Comparison of ENCODE assay signal across 9 mouse cellular contexts in the genomic region with DNA sequence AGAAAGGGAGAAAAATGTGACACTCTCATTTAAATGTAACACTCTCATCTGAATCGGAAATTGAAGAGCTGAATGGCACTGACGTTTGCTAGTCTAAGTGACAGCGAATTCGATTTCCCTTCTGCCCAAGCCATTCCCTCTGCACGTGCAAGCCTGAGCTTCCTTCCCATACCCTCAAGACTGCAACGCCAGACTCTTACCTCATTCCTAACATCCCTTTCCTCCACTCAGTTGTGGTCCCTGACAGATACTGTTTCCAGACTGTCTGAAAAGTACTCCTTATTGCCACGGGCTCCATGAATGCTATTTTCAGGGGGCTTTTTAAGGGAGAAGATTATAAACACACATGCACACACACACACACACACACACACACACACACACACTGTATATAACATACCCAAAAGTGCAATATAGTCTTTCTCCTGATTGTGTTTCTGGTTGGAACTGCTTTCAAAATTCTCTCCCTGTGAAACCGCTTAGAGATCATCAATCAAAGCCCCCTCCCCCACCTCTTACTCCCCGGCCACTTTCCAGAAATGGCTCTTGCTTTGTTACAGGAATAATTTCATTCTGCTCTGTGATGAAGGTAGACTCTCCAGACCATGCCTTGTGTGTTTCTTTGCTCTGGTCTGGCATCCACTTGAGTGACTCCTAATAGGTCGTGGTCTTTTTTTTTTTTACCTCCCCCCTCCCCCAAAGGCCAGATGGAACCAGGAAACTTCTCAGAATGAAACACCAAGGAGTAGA. TPM values are rescaled to one million over a fixed set of nuclear protein-coding genes. Genes with fewer than 3 reads are reported as not detected.
DNase-seq lines count a peak whose midpoint lies in the region; ATAC-seq lines count a peak whose summit lies in the region.
"Had no signal": no experiment of that assay in that cellular context is flagged by ENCODE, and none has a peak within 500 bp of the region (broad histone marks: within the 10 kb centered on the region; RNA-seq: fewer than 3 reads in every experiment).

No protein-coding gene starts in this region.

- ATAC-seq in embryonic facial prominence, embryonic 14.5 days (ENCODE audit: low read depth), result peak; percentile 61
- ATAC-seq in midbrain, embryonic 12.5 days (ENCODE audit: low FRiP score, low read depth), result peak; percentile 17
- ATAC-seq in erythroblast, adult 5-6 weeks (replicated peaks; ENCODE audit: low FRiP score, poor library complexity, severe bottlenecking), result no peak

- no peaks in the 10 kb centered on the region for H3K27me3 ChIP-seq in heart, embryonic 10.5 days (ENCODE audit: insufficient read depth, poor library complexity, severe bottlenecking)
- H3K27me3 ChIP-seq in embryonic facial prominence, embryonic 14.5 days (replicated peaks; ENCODE audit: control insufficient read depth, insufficient read depth, low read length), result no peaks in the 10 kb centered on the region
- H3K27me3 ChIP-seq in limb, embryonic 10.5 days (ENCODE audit: low read depth, poor library complexity, severe bottlenecking), result no peaks in the 10 kb centered on the region
- no peaks in the 10 kb centered on the region for H3K27me3 ChIP-seq in midbrain, embryonic 12.5 days
- H3K27me3 ChIP-seq: CH12.LX had no signal

- H3K9ac ChIP-seq in embryonic facial prominence, embryonic 14.5 days (ENCODE audit: low read depth, low read length), result peak overlapping the region; percentile 81
- H3K9ac ChIP-seq in midbrain, embryonic 12.5 days (replicated peaks), result peak overlapping the region; percentile 66; the same call in 1 of the 2 replicates

- H3K36me3 ChIP-seq in heart, embryonic 10.5 days, result no peaks in the 10 kb centered on the region
- H3K36me3 ChIP-seq in embryonic facial prominence, embryonic 14.5 days (ENCODE audit: control insufficient read depth, insufficient read depth, low read length), result no peaks in the 10 kb centered on the region
- no peaks in the 10 kb centered on the region for H3K36me3 ChIP-seq in limb, embryonic 10.5 days
- no peaks in the 10 kb centered on the region for H3K36me3 ChIP-seq in midbrain, embryonic 12.5 days

- no peak for DNase-seq in heart, embryonic 10.5 days (ENCODE audit: low spot score)
- DNase-seq in heart, postnatal 25 days (ENCODE audit: low spot score), result no peak
- DNase-seq in embryonic facial prominence, embryonic 14.5 days (ENCODE audit: low spot score), result peak; percentile 85
- DNase-seq in limb, embryonic 10.5 days (ENCODE audit: low spot score), result peak; percentile 52
- DNase-seq in layer of hippocampus, adult 8-10 months (ENCODE audit: low spot score in 2 of 2), result no peak
- no peak for DNase-seq in ovary, postnatal 36 days (ENCODE audit: low spot score)

- 4% methylated on average over 10 of the region's 10 CpGs for WGBS in heart, embryonic 10.5 days
- WGBS in embryonic facial prominence, embryonic 14.5 days, result 2% methylated on average over 10 of the region's 10 CpGs
- 2% methylated on average over 10 of the region's 10 CpGs for WGBS in limb, embryonic 10.5 days
- WGBS in midbrain, embryonic 12.5 days, result 13% methylated on average over 10 of the region's 10 CpGs

- H3K4me2 ChIP-seq in embryonic facial prominence, embryonic 14.5 days (ENCODE audit: low read depth, low read length), result peak overlapping the region; percentile 76
- peak overlapping the region; percentile 83 for H3K4me2 ChIP-seq in midbrain, embryonic 12.5 days (replicated peaks)

- peak overlapping the region; percentile 94 for H3K27ac ChIP-seq in heart, embryonic 10.5 days
- H3K27ac ChIP-seq in embryonic facial prominence, embryonic 14.5 days (replicated peaks; ENCODE audit: low read depth, low read length), result peak overlapping the region; percentile 98
- peak overlapping the region; percentile 96 for H3K27ac ChIP-seq in limb, embryonic 10.5 days
- peak overlapping the region; percentile 50; the same call in 1 of the 2 replicates for H3K27ac ChIP-seq in midbrain, embryonic 12.5 days (replicated peaks)

- peaks cover 24% of the 10 kb centered on the region for H3K4me1 ChIP-seq in heart, embryonic 10.5 days
- peaks cover 33% of the 10 kb centered on the region for H3K4me1 ChIP-seq in embryonic facial prominence, embryonic 14.5 days (ENCODE audit: control insufficient read depth, insufficient read depth, low read length)
- peaks cover 52% of the 10 kb centered on the region for H3K4me1 ChIP-seq in limb, embryonic 10.5 days
- H3K4me1 ChIP-seq in midbrain, embryonic 12.5 days, result peaks cover 9% of the 10 kb centered on the region; the same call in 1 of the 2 replicates

- H3K4me3 ChIP-seq in heart, embryonic 10.5 days, result peak overlapping the region; percentile 83
- peak overlapping the region; percentile 75 for H3K4me3 ChIP-seq in embryonic facial prominence, embryonic 14.5 days (ENCODE audit: low read depth, low read length)
- H3K4me3 ChIP-seq in limb, embryonic 10.5 days, result peak overlapping the region; percentile 84
- H3K4me3 ChIP-seq in midbrain, embryonic 12.5 days, result peak overlapping the region; percentile 70

- no peaks in the 10 kb centered on the region for H3K9me3 ChIP-seq in heart, embryonic 10.5 days
- H3K9me3 ChIP-seq in embryonic facial prominence, embryonic 14.5 days (ENCODE audit: control insufficient read depth, low read length), result 0 out of 2 replicates have a peak, but pooled peaks cover under 1% of the 10 kb centered on the region
- H3K9me3 ChIP-seq in limb, embryonic 10.5 days (replicated peaks), result no peaks in the 10 kb centered on the region
- H3K9me3 ChIP-seq in midbrain, embryonic 12.5 days, result no peaks in the 10 kb centered on the region

- intact Hi-C loops in heart, postnatal 25 days (cut with DNase I), result loop anchor here (10.0 kb wide), 3 partner anchors 50 to 160 kb away; no protein-coding TSS in a partner anchor

RNA-seq across cellular contexts. Expression of a gene that starts 0.8 kb away (rescaled TPM):
- 23.0 and 38.1 TPM in 2 replicates for polyA plus RNA-seq in heart, embryonic 10.5 days (2016; fragmentation: Nextera tagmentation; extraction: Ambion mirVana)
- 1 to 10 TPM; 2.5 to 3.0 TPM for total RNA-seq in heart, postnatal 25 days (2021)
- polyA plus RNA-seq in embryonic facial prominence, embryonic 14.5 days (2014; fragmentation: Nextera tagmentation; extraction: Ambion mirVana), result 49.2 and 59.2 TPM in 2 replicates
- 52.8 and 58.2 TPM in 2 replicates for polyA plus RNA-seq in limb, embryonic 10.5 days (2016; fragmentation: Nextera tagmentation; extraction: Ambion mirVana)
- 17.4 and 21.2 TPM in 2 replicates for polyA plus RNA-seq in midbrain, embryonic 12.5 days (2016; fragmentation: Nextera tagmentation; extraction: Ambion mirVana)
- total RNA-seq in erythroblast, adult 5-6 weeks (2015; ENCODE audit: low replicate concordance), result not detected in 2 replicates
- total RNA-seq in erythroblast, adult 5-6 weeks (2017; ENCODE audit: low replicate concordance), result not detected in 2 replicates
- under 1 TPM; 0.34 to 0.73 (median 0.61) TPM for total RNA-seq in layer of hippocampus, adult 8-10 months (2022)
- total RNA-seq: CH12.LX had no signal

Comparison
In these comparisons a context has a peak if more than half of its experiments do, and no peak if none do; other contexts are left out.
1. DNase-seq: peak in embryonic facial prominence, embryonic 14.5 days (single experiment) and limb, embryonic 10.5 days (single experiment); none in heart, embryonic 10.5 days (single experiment), heart, postnatal 25 days (single experiment), layer of hippocampus, adult 8-10 months (0 of 2) and ovary, postnatal 36 days (single experiment).
2. Peak in every context shown above with its lines, with median percentiles within 50 percentile points of each other: H3K27ac ChIP-seq and H3K4me3 ChIP-seq.